Mouse (Mus musculus): ENCODE measurements around the gene Sat2.

Sat2 gene

GRCm38 (mm10) chr11:69632284-69633089 is 10.7 kb downstream of the Sat2 start, which contains the start of gene Fxr2:
Fxr2 (plus strand) TSS chr11:69632990.
- Histone ChIP-seq H3K27me3 (ENCODE audit: insufficient read depth, low read length) (no peaks in the 10 kb centered on the region), H3K9me3 (ENCODE audit: low read length) (no peaks in the 10 kb centered on the region), H3K4me1 (replicated peaks; ENCODE audit: low read depth, low read length) (peaks cover 44% of the 10 kb centered on the region), H3K36me3 (ENCODE audit: insufficient read depth, low read length) (peaks cover 31% of the 10 kb centered on the region), H3K4me3 (replicated peaks; ENCODE audit: low read length) (peak within 1 kb of the TSS; percentile 95)
- peak; percentile 21; the same call in 1 of the 2 replicates for TF ChIP-seq CTCF (conservative IDR thresholded peaks at IDR 0.05; ENCODE audit: low read length)
- TF ChIP-seq NANOG (IDR thresholded peaks at IDR 0.05; ENCODE audit: borderline replicate concordance, low read length), result no peak

GRCm38 (mm10) chr11:69633128-69633866 is 11.5 kb downstream of the Sat2 start:
- Histone ChIP-seq H3K4me3 (replicated peaks; ENCODE audit: low read length) (peak overlapping the region; percentile 95), H3K9me3 (ENCODE audit: low read length) (no peaks in the 10 kb centered on the region), H3K36me3 (ENCODE audit: insufficient read depth, low read length) (peaks cover 38% of the 10 kb centered on the region), H3K4me1 (replicated peaks; ENCODE audit: low read depth, low read length) (peaks cover 44% of the 10 kb centered on the region), H3K27me3 (ENCODE audit: insufficient read depth, low read length) (no peaks in the 10 kb centered on the region)
- TF ChIP-seq POU5F1 (IDR thresholded peaks at IDR 0.05; ENCODE audit: borderline replicate concordance, low read length), result no peak
- TF ChIP-seq CTCF (conservative IDR thresholded peaks at IDR 0.05; ENCODE audit: low read length), result no peak
- no peak for TF ChIP-seq NANOG (IDR thresholded peaks at IDR 0.05; ENCODE audit: borderline replicate concordance, low read length)

GRCm38 (mm10) chr11:69635471-69635870 is 13.6 kb downstream of the Sat2 start:
- H3K36me3 ChIP-seq (ENCODE audit: insufficient read depth, low read length), result peaks cover 57% of the 10 kb centered on the region
- peaks cover 44% of the 10 kb centered on the region for H3K4me1 ChIP-seq (replicated peaks; ENCODE audit: low read depth, low read length)
- H3K27me3 ChIP-seq (ENCODE audit: insufficient read depth, low read length), result no peaks in the 10 kb centered on the region
- H3K9me3 ChIP-seq (ENCODE audit: low read length), result no peaks in the 10 kb centered on the region
- no peak overlapping the region for H3K4me3 ChIP-seq (replicated peaks; ENCODE audit: low read length)
- TF ChIP-seq POU5F1 (IDR thresholded peaks at IDR 0.05; ENCODE audit: borderline replicate concordance, low read length) (no peak), NANOG (IDR thresholded peaks at IDR 0.05; ENCODE audit: borderline replicate concordance, low read length) (no peak), CTCF (conservative IDR thresholded peaks at IDR 0.05; ENCODE audit: low read length) (no peak)

GRCm38 (mm10) chr11:69645860-69646259 is 24.0 kb downstream of the Sat2 start:
- H3K4me3 ChIP-seq (replicated peaks; ENCODE audit: low read length), result no peak overlapping the region
- peaks cover 22% of the 10 kb centered on the region for H3K4me1 ChIP-seq (replicated peaks; ENCODE audit: low read depth, low read length)
- no peak for TF ChIP-seq POU5F1 (IDR thresholded peaks at IDR 0.05; ENCODE audit: borderline replicate concordance, low read length)
- no peak for TF ChIP-seq NANOG (IDR thresholded peaks at IDR 0.05; ENCODE audit: borderline replicate concordance, low read length)
- no peak for TF ChIP-seq CTCF (conservative IDR thresholded peaks at IDR 0.05; ENCODE audit: low read length)
- no peaks in the 10 kb centered on the region for H3K27me3 ChIP-seq (ENCODE audit: insufficient read depth, low read length)
- no peaks in the 10 kb centered on the region for H3K9me3 ChIP-seq (ENCODE audit: low read length)
- peaks cover 100% of the 10 kb centered on the region for H3K36me3 ChIP-seq (ENCODE audit: insufficient read depth, low read length)

- TF ChIP-seq CTCF (conservative IDR thresholded peaks at IDR 0.05; ENCODE audit: low read length), result no peak
- no peak for TF ChIP-seq NANOG (IDR thresholded peaks at IDR 0.05; ENCODE audit: borderline replicate concordance, low read length)
- no peak for TF ChIP-seq POU5F1 (IDR thresholded peaks at IDR 0.05; ENCODE audit: borderline replicate concordance, low read length)
- peaks cover 84% of the 10 kb centered on the region for H3K4me1 ChIP-seq (replicated peaks; ENCODE audit: low read depth, low read length)
- H3K4me3 ChIP-seq (replicated peaks; ENCODE audit: low read length), result no peak overlapping the region; the same call in 1 of the 2 replicates
- no peaks in the 10 kb centered on the region for H3K27me3 ChIP-seq (ENCODE audit: insufficient read depth, low read length)
- H3K36me3 ChIP-seq (ENCODE audit: insufficient read depth, low read length), result peaks cover 87% of the 10 kb centered on the region
- no peaks in the 10 kb centered on the region for H3K9me3 ChIP-seq (ENCODE audit: low read length)
Observed at GRCm38 (mm10) chr11:69653399-69653798, 31.6 kb downstream of the Sat2 start.

GRCm38 (mm10) chr11:69654760-69655159 is 32.9 kb downstream of the Sat2 start:
- H3K9me3 ChIP-seq (ENCODE audit: low read length), result no peaks in the 10 kb centered on the region
- H3K4me1 ChIP-seq (replicated peaks; ENCODE audit: low read depth, low read length), result peaks cover 94% of the 10 kb centered on the region
- H3K4me3 ChIP-seq (replicated peaks; ENCODE audit: low read length), result peak overlapping the region; percentile 84
- H3K36me3 ChIP-seq (ENCODE audit: insufficient read depth, low read length), result peaks cover 87% of the 10 kb centered on the region
- no peaks in the 10 kb centered on the region for H3K27me3 ChIP-seq (ENCODE audit: insufficient read depth, low read length)
- TF ChIP-seq POU5F1 (IDR thresholded peaks at IDR 0.05; ENCODE audit: borderline replicate concordance, low read length) (no peak), CTCF (conservative IDR thresholded peaks at IDR 0.05; ENCODE audit: low read length) (no peak)

GRCm38 (mm10) chr11:69655264-69656064 is 33.6 kb downstream of the Sat2 start, which contains the start of gene Sox15:
Sox15 (plus strand) TSS chr11:69655314.
- no peaks in the 10 kb centered on the region for H3K27me3 ChIP-seq (ENCODE audit: insufficient read depth, low read length)
- peaks cover 87% of the 10 kb centered on the region for H3K36me3 ChIP-seq (ENCODE audit: insufficient read depth, low read length)
- TF ChIP-seq CTCF (conservative IDR thresholded peaks at IDR 0.05; ENCODE audit: low read length), result peak; percentile 60
- no peak for TF ChIP-seq POU5F1 (IDR thresholded peaks at IDR 0.05; ENCODE audit: borderline replicate concordance, low read length)
- no peak for TF ChIP-seq NANOG (IDR thresholded peaks at IDR 0.05; ENCODE audit: borderline replicate concordance, low read length)
- peak within 1 kb of the TSS; percentile 84 for H3K4me3 ChIP-seq (replicated peaks; ENCODE audit: low read length)
- no peaks in the 10 kb centered on the region for H3K9me3 ChIP-seq (ENCODE audit: low read length)
- peaks cover 94% of the 10 kb centered on the region for H3K4me1 ChIP-seq (replicated peaks; ENCODE audit: low read depth, low read length)

- peaks cover 93% of the 10 kb centered on the region for H3K4me1 ChIP-seq (replicated peaks; ENCODE audit: low read depth, low read length)
- H3K9me3 ChIP-seq (ENCODE audit: low read length), result no peaks in the 10 kb centered on the region
- peak overlapping the region; percentile 84 for H3K4me3 ChIP-seq (replicated peaks; ENCODE audit: low read length)
- peaks cover 86% of the 10 kb centered on the region for H3K36me3 ChIP-seq (ENCODE audit: insufficient read depth, low read length)
- TF ChIP-seq CTCF (conservative IDR thresholded peaks at IDR 0.05; ENCODE audit: low read length), result no peak
- TF ChIP-seq NANOG (IDR thresholded peaks at IDR 0.05; ENCODE audit: borderline replicate concordance, low read length), result no peak
- TF ChIP-seq POU5F1 (IDR thresholded peaks at IDR 0.05; ENCODE audit: borderline replicate concordance, low read length), result no peak
- no peaks in the 10 kb centered on the region for H3K27me3 ChIP-seq (ENCODE audit: insufficient read depth, low read length)
Observed at GRCm38 (mm10) chr11:69656065-69656455, 34.2 kb downstream of the Sat2 start.

All from E14TG2a.4 (cell line).